Mouse (Mus musculus): ENCODE results near the gene Wfdc2. TPM values are rescaled to one million over a fixed set of nuclear protein-coding genes. Genes with fewer than 3 reads are reported as not detected.
A peak's percentile ranks its signal among the peaks of the same experiment; 100 is the strongest.
"Not testable (repeated sequence)": the region's sequence is repeated elsewhere in the genome, so short reads cannot be mapped to it uniquely, and the experiment has no call there.

Wfdc2 gene
- polyA plus RNA-seq, 2 experiments = 0.56 to 0.96 TPM

- no peaks in the 10 kb centered on the region for H3K36me3 ChIP-seq (replicated peaks; ENCODE audit: control insufficient read depth, insufficient read depth, low read depth)
- no peak within 1 kb of the TSS for H3K4me3 ChIP-seq (ENCODE audit: insufficient read depth in 1 of 2, low read depth in 2 of 2, low read length in 2 of 2)
- 41% methylated on average over 4 of the region's 4 CpGs for WGBS (ENCODE audit: insufficient replicate concordance)
- no peak within 1 kb of the TSS for H3K9ac ChIP-seq (replicated peaks)
- TF ChIP-seq CTCF (IDR thresholded peaks at IDR 0.05; ENCODE audit: low read depth) (no peak), EP300 (IDR thresholded peaks at IDR 0.05; ENCODE audit: low read depth) (no peak)
- H3K4me1 ChIP-seq (replicated peaks; ENCODE audit: control insufficient read depth in 2 of 2, insufficient read depth in 2 of 2, low read length in 1 of 2) = no peaks in the 10 kb centered on the region
- no peak within 1 kb of the TSS for H3K27ac ChIP-seq
- no peak for ATAC-seq (ENCODE audit: insufficient read depth)
- no peak for DNase-seq (ENCODE audit: low read depth in 3 of 3, low spot score in 3 of 3)
- no peaks in the 10 kb centered on the region for H3K9me3 ChIP-seq (ENCODE audit: control insufficient read depth, low read length)
- no peak within 1 kb of the TSS for H3K4me2 ChIP-seq (ENCODE audit: low read depth)
- H3K27me3 ChIP-seq (ENCODE audit: control insufficient read depth, insufficient read depth, low read length) = no peaks in the 10 kb centered on the region
Measured at GRCm38 (mm10) chr2:164593494-164593893, 31.3 kb downstream of the Wfdc2 start, which contains the start of gene Eppin. Gene Eppin (minus strand): TSS chr2:164593594.

GRCm38 (mm10) chr2:164600179-164600578 is 38.0 kb downstream of the Wfdc2 start:
- WGBS (ENCODE audit: insufficient replicate concordance) = 55% methylated on average over 3 of the region's 3 CpGs
- H3K4me2 ChIP-seq (ENCODE audit: low read depth) = no peak overlapping the region

GRCm38 (mm10) chr2:164603482-164603881 is 41.3 kb downstream of the Wfdc2 start:
- no peak for TF ChIP-seq EP300 (IDR thresholded peaks at IDR 0.05; ENCODE audit: low read depth)
- TF ChIP-seq CTCF (IDR thresholded peaks at IDR 0.05; ENCODE audit: low read depth) = peak; percentile 27; the same call in 1 of the 2 replicates
- ATAC-seq (ENCODE audit: insufficient read depth) = no peak
- Histone ChIP-seq H3K27ac (no peak overlapping the region), H3K9me3 (ENCODE audit: control insufficient read depth, low read length) (no peaks in the 10 kb centered on the region; the same call in 1 of the 2 replicates), H3K4me2 (ENCODE audit: low read depth) (no peak overlapping the region), H3K9ac (replicated peaks) (no peak overlapping the region), H3K4me1 (replicated peaks; ENCODE audit: control insufficient read depth in 2 of 2, insufficient read depth in 2 of 2, low read length in 1 of 2) (no peaks in the 10 kb centered on the region), H3K4me3 (ENCODE audit: insufficient read depth in 1 of 2, low read depth in 2 of 2, low read length in 2 of 2) (no peak overlapping the region), H3K36me3 (replicated peaks; ENCODE audit: control insufficient read depth, insufficient read depth, low read depth) (no peaks in the 10 kb centered on the region), H3K27me3 (ENCODE audit: control insufficient read depth, insufficient read depth, low read length) (no peaks in the 10 kb centered on the region)
- WGBS (ENCODE audit: insufficient replicate concordance) = 71% methylated on average over 3 of the region's 3 CpGs
- DNase-seq (ENCODE audit: low read depth in 3 of 3, low spot score in 3 of 3) = no peak

More at GRCm38 (mm10) chr2:164600179-164600578, 38.0 kb downstream of the Wfdc2 start:
- Histone ChIP-seq H3K27me3 (ENCODE audit: control insufficient read depth, insufficient read depth, low read length) (no peaks in the 10 kb centered on the region), H3K4me3 (ENCODE audit: insufficient read depth in 1 of 2, low read depth in 2 of 2, low read length in 2 of 2) (no peak overlapping the region), H3K4me1 (replicated peaks; ENCODE audit: control insufficient read depth in 2 of 2, insufficient read depth in 2 of 2, low read length in 1 of 2) (no peaks in the 10 kb centered on the region), H3K9ac (replicated peaks) (no peak overlapping the region), H3K36me3 (replicated peaks; ENCODE audit: control insufficient read depth, insufficient read depth, low read depth) (no peaks in the 10 kb centered on the region), H3K9me3 (ENCODE audit: control insufficient read depth, low read length) (no peaks in the 10 kb centered on the region; the same call in 1 of the 2 replicates), H3K27ac (no peak overlapping the region)
- DNase-seq (ENCODE audit: low read depth in 3 of 3, low spot score in 3 of 3) (no peak), ATAC-seq (ENCODE audit: insufficient read depth) (no peak)
- no peak for TF ChIP-seq EP300 (IDR thresholded peaks at IDR 0.05; ENCODE audit: low read depth)
- TF ChIP-seq CTCF (IDR thresholded peaks at IDR 0.05; ENCODE audit: low read depth) = peak; percentile 59

- WGBS (ENCODE audit: insufficient replicate concordance) = 67% methylated on average over 8 of the region's 8 CpGs
- ATAC-seq (ENCODE audit: insufficient read depth) = no peak
Measured at GRCm38 (mm10) chr2:164604411-164604810, 42.2 kb downstream of the Wfdc2 start.

GRCm38 (mm10) chr2:164608781-164609180 is 46.6 kb downstream of the Wfdc2 start:
- no peaks in the 10 kb centered on the region for H3K4me1 ChIP-seq (replicated peaks; ENCODE audit: control insufficient read depth in 2 of 2, insufficient read depth in 2 of 2, low read length in 1 of 2)
- H3K36me3 ChIP-seq (replicated peaks; ENCODE audit: control insufficient read depth, insufficient read depth, low read depth) = no peaks in the 10 kb centered on the region
- H3K9me3 ChIP-seq (ENCODE audit: control insufficient read depth, low read length) = no peaks in the 10 kb centered on the region
- no peak overlapping the region for H3K27ac ChIP-seq
- no peak overlapping the region for H3K4me3 ChIP-seq (ENCODE audit: insufficient read depth in 1 of 2, low read depth in 2 of 2, low read length in 2 of 2)
- H3K4me2 ChIP-seq (ENCODE audit: low read depth) = no peak overlapping the region
- DNase-seq (ENCODE audit: low read depth in 3 of 3, low spot score in 3 of 3) (no peak), ATAC-seq (ENCODE audit: insufficient read depth) (no peak)
- TF ChIP-seq EP300 (IDR thresholded peaks at IDR 0.05; ENCODE audit: low read depth) = no peak
- no peak for TF ChIP-seq CTCF (IDR thresholded peaks at IDR 0.05; ENCODE audit: low read depth)
- no peak overlapping the region for H3K9ac ChIP-seq (replicated peaks)
- whole genome bisulfite sequencing (ENCODE audit: insufficient replicate concordance) = 57% methylated on average over 6 of the region's 6 CpGs
- H3K27me3 ChIP-seq (ENCODE audit: control insufficient read depth, insufficient read depth, low read length) = no peaks in the 10 kb centered on the region

More at GRCm38 (mm10) chr2:164604411-164604810, 42.2 kb downstream of the Wfdc2 start:
- Histone ChIP-seq H3K4me1 (replicated peaks; ENCODE audit: control insufficient read depth in 2 of 2, insufficient read depth in 2 of 2, low read length in 1 of 2) (no peaks in the 10 kb centered on the region), H3K27ac (no peak overlapping the region), H3K9me3 (ENCODE audit: control insufficient read depth, low read length) (no peaks in the 10 kb centered on the region; the same call in 1 of the 2 replicates), H3K9ac (replicated peaks) (no peak overlapping the region), H3K4me2 (ENCODE audit: low read depth) (no peak overlapping the region), H3K27me3 (ENCODE audit: control insufficient read depth, insufficient read depth, low read length) (no peaks in the 10 kb centered on the region), H3K36me3 (replicated peaks; ENCODE audit: control insufficient read depth, insufficient read depth, low read depth) (no peaks in the 10 kb centered on the region), H3K4me3 (ENCODE audit: insufficient read depth in 1 of 2, low read depth in 2 of 2, low read length in 2 of 2) (no peak overlapping the region)
- TF ChIP-seq CTCF (IDR thresholded peaks at IDR 0.05; ENCODE audit: low read depth) = no peak
- TF ChIP-seq EP300 (IDR thresholded peaks at IDR 0.05; ENCODE audit: low read depth) = no peak
- DNase-seq (ENCODE audit: low read depth in 3 of 3, low spot score in 3 of 3) = no peak

- ATAC-seq (ENCODE audit: insufficient read depth); H3K36me3 ChIP-seq (replicated peaks; ENCODE audit: control insufficient read depth, insufficient read depth, low read depth); H3K4me2 ChIP-seq (ENCODE audit: low read depth); H3K9me3 ChIP-seq (ENCODE audit: control insufficient read depth, low read length); H3K4me3 ChIP-seq (ENCODE audit: insufficient read depth in 1 of 2, low read depth in 2 of 2, low read length in 2 of 2); H3K27ac ChIP-seq; H3K9ac ChIP-seq (replicated peaks); DNase-seq (ENCODE audit: low read depth in 3 of 3, low spot score in 3 of 3); H3K27me3 ChIP-seq (ENCODE audit: control insufficient read depth, insufficient read depth, low read length); H3K4me1 ChIP-seq (replicated peaks; ENCODE audit: control insufficient read depth in 2 of 2, insufficient read depth in 2 of 2, low read length in 1 of 2): not testable (repeated sequence)
- 49% methylated on average over 8 of the region's 8 CpGs for WGBS (ENCODE audit: insufficient replicate concordance)
Measured at GRCm38 (mm10) chr2:164613471-164613870, 51.3 kb downstream of the Wfdc2 start, which contains the start of the genes Wfdc6b and Wfdc8. Gene Wfdc6b (plus strand): TSS chr2:164613522. Gene Wfdc8 (minus strand): TSS chr2:164613626.
